Mouse (Mus musculus) ES-Bruce4 (cell line): ENCODE results near the gene Syndig1. TPM values are rescaled to one million over a fixed set of nuclear protein-coding genes. Genes with fewer than 3 reads are reported as not detected.

Experiments used
- H3K27ac ChIP-seq: 2 replicates; pipeline ENCODE4 v1.5.1; 2012; ENCODE audit warnings: low read length, inconsistent platforms; ENCODE audit not compliant: insufficient read depth
- H3K27me3 ChIP-seq: 2 replicates; pipeline ENCODE4 v1.6.1; 2012; ENCODE audit warnings: mild to moderate bottlenecking, low read length, inconsistent platforms; ENCODE audit not compliant: control insufficient read depth, poor library complexity, insufficient read depth, severe bottlenecking
- H3K36me3 ChIP-seq: 2 replicates; pipeline ENCODE4 v1.6.1; 2012; ENCODE audit warnings: inconsistent platforms, mild to moderate bottlenecking, low read length, moderate library complexity; ENCODE audit not compliant: control insufficient read depth, poor library complexity, insufficient read depth, severe bottlenecking
- H3K4me1 ChIP-seq: one replicate; pipeline ENCODE4 v1.8.1; 2011; ENCODE audit warnings: low read length; ENCODE audit not compliant: control insufficient read depth, insufficient read depth
- H3K4me3 ChIP-seq: 2 replicates; pipeline ENCODE4 v1.5.1; 2011; ENCODE audit warnings: low read depth, mild to moderate bottlenecking, low read length
- H3K9ac ChIP-seq: 2 replicates; pipeline ENCODE4 v1.6.1; 2012; ENCODE audit warnings: low read depth, mild to moderate bottlenecking, inconsistent platforms; ENCODE audit not compliant: poor library complexity, severe bottlenecking
- H3K9me3 ChIP-seq: replicated peaks from 2 replicates; pipeline ENCODE4 v1.6.1; 2012; ENCODE audit warnings: mild to moderate bottlenecking, low read length, inconsistent platforms; ENCODE audit not compliant: control insufficient read depth, poor library complexity, insufficient read depth, severe bottlenecking
- CTCF ChIP-seq: IDR thresholded peaks from one replicate; pipeline ENCODE4 v1.8.1; 2011; ENCODE audit warnings: low read depth, low read length
- EP300 ChIP-seq: IDR thresholded peaks from 2 replicates; pipeline ENCODE4 v1.6.1; 2011; ENCODE audit warnings: low read depth, low read length; ENCODE audit not compliant: insufficient read depth
- POLR2A ChIP-seq: IDR thresholded peaks from one replicate; pipeline ENCODE4 v1.8.1; 2011; ENCODE audit warnings: low read length; ENCODE audit not compliant: insufficient read depth
- polyA plus RNA-seq: library from polyadenylated mRNA; stranded (reverse); fragments of >200 nt; gene quantifications from 2 replicates; pipeline ENCODE4 v1.2.4, GENCODE M21; 2011; ENCODE audit warnings: low read depth; ENCODE audit not compliant: missing spikeins, insufficient read depth, insufficient read length

Gene Syndig1
- polyA plus RNA-seq, 1 experiment, result 0.58 TPM

- Histone ChIP-seq H3K27ac (no peak overlapping the region), H3K4me1 (no peaks in the 10 kb centered on the region), H3K36me3 (no peaks in the 10 kb centered on the region), H3K4me3 (no peak overlapping the region), H3K9ac (no peak overlapping the region), H3K9me3 (no peaks in the 10 kb centered on the region), H3K27me3 (no peaks in the 10 kb centered on the region)
- TF ChIP-seq POLR2A (no peak), CTCF (no peak), EP300 (no peak)
Observed at GRCm38 (mm10) chr2:149931111-149931510, 102.1 kb downstream of the Syndig1 start.

- no peak overlapping the region for H3K4me3 ChIP-seq
- H3K27ac ChIP-seq, result no peak overlapping the region
- H3K27me3 ChIP-seq, result no peaks in the 10 kb centered on the region
- H3K36me3 ChIP-seq, result no peaks in the 10 kb centered on the region
- H3K9me3 ChIP-seq, result no peaks in the 10 kb centered on the region; the same call in 1 of the 2 replicates
- no peak for TF ChIP-seq POLR2A
- no peak for TF ChIP-seq CTCF
- TF ChIP-seq EP300, result no peak
- H3K4me1 ChIP-seq, result no peaks in the 10 kb centered on the region
- H3K9ac ChIP-seq, result no peak overlapping the region
Observed at GRCm38 (mm10) chr2:149932095-149932494, 103.1 kb downstream of the Syndig1 start.

GRCm38 (mm10) chr2:149933247-149933898 lies 104.4 kb downstream of the Syndig1 start:
- no peak for TF ChIP-seq POLR2A
- no peak for TF ChIP-seq CTCF
- TF ChIP-seq EP300, result no peak
- Histone ChIP-seq H3K4me3 (no peak overlapping the region), H3K27me3 (no peaks in the 10 kb centered on the region), H3K4me1 (no peaks in the 10 kb centered on the region), H3K27ac (no peak overlapping the region), H3K9me3 (no peaks in the 10 kb centered on the region; the same call in 1 of the 2 replicates), H3K9ac (no peak overlapping the region), H3K36me3 (no peaks in the 10 kb centered on the region)

- Histone ChIP-seq H3K27me3 (no peaks in the 10 kb centered on the region), H3K9me3 (no peaks in the 10 kb centered on the region; the same call in 1 of the 2 replicates), H3K36me3 (no peaks in the 10 kb centered on the region), H3K4me3 (no peak overlapping the region), H3K9ac (no peak overlapping the region), H3K27ac (no peak overlapping the region), H3K4me1 (no peaks in the 10 kb centered on the region)
- TF ChIP-seq CTCF, result no peak
- no peak for TF ChIP-seq EP300
- no peak for TF ChIP-seq POLR2A
Observed at GRCm38 (mm10) chr2:149934139-149934538, 105.1 kb downstream of the Syndig1 start.

- Histone ChIP-seq H3K4me1 (no peaks in the 10 kb centered on the region), H3K4me3 (no peak overlapping the region), H3K27ac (no peak overlapping the region; the same call in 1 of the 2 replicates), H3K9me3 (no peaks in the 10 kb centered on the region; the same call in 1 of the 2 replicates), H3K27me3 (no peaks in the 10 kb centered on the region), H3K9ac (no peak overlapping the region), H3K36me3 (no peaks in the 10 kb centered on the region)
- TF ChIP-seq POLR2A (no peak), EP300 (no peak), CTCF (no peak)
Observed at GRCm38 (mm10) chr2:149938829-149939228, 109.8 kb downstream of the Syndig1 start.

- no peaks in the 10 kb centered on the region for H3K27me3 ChIP-seq
- TF ChIP-seq CTCF (no peak), EP300 (0 out of 2 replicates have a peak, but pooled peaks have one; percentile 14)
- no peak overlapping the region for H3K27ac ChIP-seq
- H3K9ac ChIP-seq, result no peak overlapping the region
- H3K4me3 ChIP-seq, result no peak overlapping the region
- no peaks in the 10 kb centered on the region for H3K36me3 ChIP-seq
- no peaks in the 10 kb centered on the region; the same call in 1 of the 2 replicates for H3K9me3 ChIP-seq
- H3K4me1 ChIP-seq, result no peaks in the 10 kb centered on the region
Observed at GRCm38 (mm10) chr2:149939586-149939985, 110.6 kb downstream of the Syndig1 start.
